Mouse (Mus musculus) heart, embryonic 11.5 days (tissue): ENCODE measurements around the gene Elmsan1. TPM values are rescaled to one million over a fixed set of nuclear protein-coding genes. Genes with fewer than 3 reads are reported as not detected.

Experiments used
- ATAC-seq: fragments of 200-750 bp; cut with Nextera tagmentation; replicated peaks from 2 replicates; pipeline ENCODE4 v1.8.0; 2017; ENCODE audit warnings: moderate library complexity; ENCODE audit not compliant: insufficient number of reproducible peaks, low FRiP score, low TSS enrichment
- H3K27ac ChIP-seq: fragments of 300-500 bp; sonication (generic); 2 replicates; pipeline ENCODE4 v1.5.1; 2014; ENCODE audit warnings: mild to moderate bottlenecking, low read depth, low read length
- H3K27me3 ChIP-seq: fragments of 300-500 bp; sonication (generic); 2 replicates; pipeline ENCODE4 v1.6.1; 2014; ENCODE audit warnings: mild to moderate bottlenecking, low read length, mixed read lengths; ENCODE audit not compliant: control insufficient read depth, insufficient read depth
- H3K36me3 ChIP-seq: fragments of 300-500 bp; sonication (generic); 2 replicates; pipeline ENCODE4 v1.6.1; 2014; ENCODE audit warnings: mild to moderate bottlenecking, low read length, moderate library complexity, mixed read lengths; ENCODE audit not compliant: control insufficient read depth, insufficient read depth
- H3K4me1 ChIP-seq: fragments of 300-500 bp; sonication (generic); 2 replicates; pipeline ENCODE4 v1.6.1; 2014; ENCODE audit warnings: low read length; ENCODE audit not compliant: control insufficient read depth, insufficient read depth
- H3K4me2 ChIP-seq: fragments of 300-500 bp; sonication (generic); 2 replicates; pipeline ENCODE4 v1.6.1; 2014; ENCODE audit warnings: mild to moderate bottlenecking, moderate library complexity
- H3K4me3 ChIP-seq: fragments of 300-500 bp; sonication (generic); 2 replicates; pipeline ENCODE4 v1.5.1; 2014; ENCODE audit warnings: low read depth, low read length
- H3K9ac ChIP-seq: fragments of 300-500 bp; sonication (generic); 2 replicates; pipeline ENCODE4 v1.6.1; 2014; ENCODE audit warnings: mild to moderate bottlenecking, low read depth, low read length, moderate library complexity
- H3K9me3 ChIP-seq: fragments of 300-500 bp; sonication (generic); replicated peaks from 2 replicates; pipeline ENCODE4 v1.6.1; 2016; ENCODE audit warnings: low read length; ENCODE audit not compliant: control insufficient read depth
- WGBS: fragments of 180-500 bp; shearing (Covaris S2); extraction: QIAGEN DNeasy Blood & Tissue Kit; methylation state at CpG from one replicate; pipeline ENCODE4 v1.1.7; 2014; ENCODE audit not compliant: insufficient replicate concordance; 5-methylcytosine and 5-hydroxymethylcytosine counted together
- polyA plus RNA-seq: library from polyadenylated mRNA; unstranded; fragments of >200 nt; fragmentation: Nextera tagmentation; extraction: Ambion mirVana; gene quantifications from 2 replicates; pipeline ENCODE4 v1.2.1, GENCODE M21; 2014

Elmsan1 gene
- polyA plus RNA-seq, 1 experiment from 2014 or later: 7.1 TPM

- Histone ChIP-seq H3K4me3 (no peak overlapping the region), H3K27me3 (no peaks in the 10 kb centered on the region), H3K4me2 (no peak overlapping the region), H3K4me1 (peaks cover 52% of the 10 kb centered on the region), H3K27ac (no peak overlapping the region), H3K9me3 (no peaks in the 10 kb centered on the region), H3K36me3 (no peaks in the 10 kb centered on the region; the same call in 1 of the 2 replicates), H3K9ac (no peak overlapping the region)
- ATAC-seq: no peak
- WGBS: 86% methylated on average over 11 of the region's 11 CpGs
Observed at GRCm38 (mm10) chr12:84209093-84209492, 9.6 kb downstream of the Elmsan1 start.

DNA sequence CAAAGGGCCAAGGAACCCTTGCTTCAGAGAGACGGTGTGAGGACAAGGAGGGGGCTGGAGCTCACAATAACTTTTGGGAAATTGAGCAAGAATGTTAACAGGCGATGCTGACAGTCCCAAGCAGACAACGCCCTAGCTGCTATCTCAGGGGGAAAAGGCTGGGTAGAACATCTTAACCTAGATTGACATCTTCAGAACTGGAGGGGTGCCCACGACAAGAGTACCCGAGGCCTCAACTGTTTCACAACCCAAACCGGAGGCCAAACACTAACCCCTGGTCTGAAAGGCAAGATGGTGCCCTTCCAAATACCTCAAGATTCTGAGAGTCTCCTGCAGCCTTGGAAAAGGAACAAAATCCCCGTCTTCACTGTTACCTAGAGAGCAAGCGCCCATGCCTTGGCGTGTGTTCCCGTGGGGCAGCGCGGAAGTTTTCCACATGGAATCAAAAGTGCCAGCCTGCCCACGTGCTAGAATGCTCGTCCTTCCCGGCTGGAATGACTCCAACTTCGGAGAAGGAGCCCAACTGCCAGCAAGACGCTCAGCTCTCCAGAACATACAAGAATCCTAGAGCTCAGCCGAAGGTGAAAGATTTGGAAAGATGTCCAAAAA is 11.4 kb downstream of the Elmsan1 start:
- H3K27ac ChIP-seq: no peak overlapping the region; the same call in 1 of the 2 replicates

DNA sequence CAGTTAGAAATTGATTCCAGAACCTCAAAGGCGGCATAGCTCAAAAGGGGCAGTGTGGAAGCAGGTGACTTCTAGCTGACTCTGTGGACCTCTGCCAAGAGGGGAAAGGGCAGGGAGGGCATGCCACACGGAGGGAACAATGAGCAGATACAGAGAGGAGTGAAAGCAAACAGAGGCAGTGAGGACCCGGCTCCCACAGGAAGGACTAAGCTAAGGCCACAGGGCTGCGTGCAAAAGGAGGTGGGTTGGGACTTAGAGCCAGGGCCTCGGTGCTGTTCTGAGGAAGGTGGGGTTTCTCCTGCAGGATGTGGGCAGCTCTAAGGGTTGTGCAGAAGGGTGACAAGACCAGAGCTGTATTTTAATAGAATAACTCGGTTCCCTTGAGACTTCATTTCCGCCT is 12.2 kb downstream of the Elmsan1 start:
- Histone ChIP-seq H3K4me1 (peaks cover 63% of the 10 kb centered on the region), H3K27me3 (no peaks in the 10 kb centered on the region), H3K4me3 (no peak overlapping the region), H3K4me2 (no peak overlapping the region), H3K9me3 (no peaks in the 10 kb centered on the region), H3K36me3 (no peaks in the 10 kb centered on the region; the same call in 1 of the 2 replicates), H3K27ac (no peak overlapping the region; the same call in 1 of the 2 replicates), H3K9ac (peak overlapping the region; percentile 3; the same call in 1 of the 2 replicates)
- ATAC-seq: no peak
- 48% methylated on average over 7 of the region's 7 CpGs for WGBS

More for the DNA sequence above, 11.4 kb downstream of the Elmsan1 start:
- H3K27me3 ChIP-seq: no peaks in the 10 kb centered on the region
- no peak overlapping the region for H3K9ac ChIP-seq
- no peak overlapping the region for H3K4me2 ChIP-seq
- no peak overlapping the region for H3K4me3 ChIP-seq
- WGBS: 85% methylated on average over 18 of the region's 18 CpGs
- H3K9me3 ChIP-seq: no peaks in the 10 kb centered on the region
- H3K36me3 ChIP-seq: no peaks in the 10 kb centered on the region; the same call in 1 of the 2 replicates
- ATAC-seq: no peak
- H3K4me1 ChIP-seq: peaks cover 60% of the 10 kb centered on the region

GRCm38 (mm10) chr12:84205659-84206185 is 13.0 kb downstream of the Elmsan1 start:
- peak overlapping the region; percentile 29; the same call in 1 of the 2 replicates for H3K27ac ChIP-seq
- no peaks in the 10 kb centered on the region for H3K9me3 ChIP-seq
- no peak overlapping the region for H3K4me2 ChIP-seq
- no peak overlapping the region for H3K4me3 ChIP-seq
- ATAC-seq: no peak
- no peak overlapping the region for H3K9ac ChIP-seq
- 77% methylated on average over 10 of the region's 10 CpGs for WGBS
- peaks cover 59% of the 10 kb centered on the region for H3K4me1 ChIP-seq
- H3K27me3 ChIP-seq: no peaks in the 10 kb centered on the region
- H3K36me3 ChIP-seq: no peaks in the 10 kb centered on the region; the same call in 1 of the 2 replicates

GRCm38 (mm10) chr12:84204662-84205061 is 14.0 kb downstream of the Elmsan1 start:
- no peaks in the 10 kb centered on the region for H3K9me3 ChIP-seq
- H3K27me3 ChIP-seq: no peaks in the 10 kb centered on the region
- ATAC-seq: no peak
- H3K4me3 ChIP-seq: no peak overlapping the region
- peaks cover 56% of the 10 kb centered on the region for H3K4me1 ChIP-seq
- H3K9ac ChIP-seq: no peak overlapping the region
- 75% methylated on average over 8 of the region's 8 CpGs for WGBS
- no peaks in the 10 kb centered on the region; the same call in 1 of the 2 replicates for H3K36me3 ChIP-seq
- no peak overlapping the region for H3K4me2 ChIP-seq
- peak overlapping the region; percentile 6; the same call in 1 of the 2 replicates for H3K27ac ChIP-seq

- Histone ChIP-seq H3K9me3 (no peaks in the 10 kb centered on the region), H3K27ac (peak overlapping the region; percentile 89), H3K27me3 (no peaks in the 10 kb centered on the region), H3K4me2 (peak overlapping the region; percentile 46), H3K4me3 (no peak overlapping the region), H3K9ac (peak overlapping the region; percentile 53; the same call in 1 of the 2 replicates), H3K36me3 (no peaks in the 10 kb centered on the region; the same call in 1 of the 2 replicates), H3K4me1 (peaks cover 56% of the 10 kb centered on the region)
- peak; percentile 89 for ATAC-seq
- WGBS: 27% methylated on average over 7 of the region's 7 CpGs
Observed at GRCm38 (mm10) chr12:84203778-84204216, 14.9 kb downstream of the Elmsan1 start.

DNA sequence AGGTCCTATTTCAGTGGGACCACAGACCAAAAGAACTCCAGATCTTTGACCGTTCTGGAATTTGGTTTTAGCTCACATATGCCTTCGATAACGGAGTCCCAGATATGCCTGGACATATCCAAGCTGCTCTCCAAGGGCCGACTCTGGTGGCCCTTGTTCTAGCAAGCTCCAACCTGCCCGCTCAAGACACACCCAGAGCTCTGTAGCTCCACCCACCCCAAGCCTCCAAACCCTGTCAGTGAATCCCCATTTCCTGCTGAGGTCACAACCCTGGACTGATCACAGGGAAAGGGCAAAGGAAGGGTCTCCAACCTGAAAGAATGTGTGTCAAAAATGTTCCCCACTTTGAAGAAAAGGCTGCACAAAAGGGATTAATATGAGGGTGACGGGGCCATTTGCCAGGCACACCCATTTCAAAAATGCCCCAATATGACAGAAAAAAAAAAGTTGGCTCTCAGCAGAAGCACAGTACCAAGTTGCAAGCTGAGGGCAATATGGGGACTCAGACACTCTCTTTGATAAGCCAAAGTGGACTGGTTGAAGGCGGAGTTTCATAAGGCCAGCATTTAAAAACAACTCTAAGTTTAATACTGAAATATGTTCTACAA is 15.4 kb downstream of the Elmsan1 start:
- peaks cover 56% of the 10 kb centered on the region for H3K4me1 ChIP-seq
- H3K4me3 ChIP-seq: no peak overlapping the region
- no peaks in the 10 kb centered on the region; the same call in 1 of the 2 replicates for H3K36me3 ChIP-seq
- no peaks in the 10 kb centered on the region for H3K9me3 ChIP-seq
- H3K9ac ChIP-seq: peak overlapping the region; percentile 53; the same call in 1 of the 2 replicates
- H3K27ac ChIP-seq: peak overlapping the region; percentile 89
- WGBS: 64% methylated on average over 7 of the region's 7 CpGs
- H3K27me3 ChIP-seq: no peaks in the 10 kb centered on the region
- ATAC-seq: peak; percentile 73
- H3K4me2 ChIP-seq: peak overlapping the region; percentile 46

GRCm38 (mm10) chr12:84202561-84202960 is 16.1 kb downstream of the Elmsan1 start:
- Histone ChIP-seq H3K4me1 (peaks cover 58% of the 10 kb centered on the region), H3K4me3 (no peak overlapping the region), H3K9me3 (no peaks in the 10 kb centered on the region), H3K27me3 (no peaks in the 10 kb centered on the region), H3K9ac (no peak overlapping the region), H3K4me2 (peak overlapping the region; percentile 29; the same call in 1 of the 2 replicates), H3K27ac (peak overlapping the region; percentile 89; the same call in 1 of the 2 replicates), H3K36me3 (no peaks in the 10 kb centered on the region)
- no peak for ATAC-seq
- WGBS: 75% methylated on average over 10 of the region's 10 CpGs
